Mouse (Mus musculus) stomach, postnatal 0 days (tissue): ENCODE data around the gene Bcl7b. TPM values are rescaled to one million over a fixed set of nuclear protein-coding genes. Genes with fewer than 3 reads are reported as not detected.
"Not testable (repeated sequence)": the region's sequence is repeated elsewhere in the genome, so short reads cannot be mapped to it uniquely, and the experiment has no call there.

ENCODE experiments used
- ATAC-seq: fragments of 200-750 bp; cut with Nextera tagmentation; 2 replicates; pipeline ENCODE4 v1.8.0; 2017; ENCODE audit not compliant: low FRiP score, low TSS enrichment
- DNase-seq: peaks from one replicate; pipeline ENCODE4 v3.0.0-alpha.2; 2016; ENCODE audit warnings: low spot score
- H3K27ac ChIP-seq: fragments of 300-500 bp; sonication (generic); replicated peaks from 2 replicates; pipeline ENCODE4 v1.5.1; 2014; ENCODE audit warnings: mild to moderate bottlenecking, control low read depth
- H3K27me3 ChIP-seq: fragments of 300-500 bp; sonication (generic); 2 replicates; pipeline ENCODE4 v1.6.1; 2014; ENCODE audit warnings: low read length; ENCODE audit not compliant: control insufficient read depth, insufficient read depth
- H3K36me3 ChIP-seq: fragments of 300-500 bp; sonication (generic); 2 replicates; pipeline ENCODE4 v1.6.1; 2014; ENCODE audit warnings: low read length, mixed read lengths; ENCODE audit not compliant: control insufficient read depth, insufficient read depth
- H3K4me1 ChIP-seq: fragments of 300-500 bp; sonication (generic); replicated peaks from 2 replicates; pipeline ENCODE4 v1.6.1; 2014; ENCODE audit warnings: antibody characterized with exemption; ENCODE audit not compliant: control insufficient read depth, insufficient read depth
- H3K4me2 ChIP-seq: fragments of 300-500 bp; sonication (generic); replicated peaks from 2 replicates; pipeline ENCODE4 v1.6.1; 2014; ENCODE audit warnings: low read depth, mild to moderate bottlenecking, control low read depth, moderate library complexity
- H3K4me3 ChIP-seq: fragments of 300-500 bp; sonication (generic); 2 replicates; pipeline ENCODE4 v1.5.1; 2014; ENCODE audit warnings: low read depth, low read length, control low read depth
- H3K9ac ChIP-seq: fragments of 300-500 bp; sonication (generic); 2 replicates; pipeline ENCODE4 v1.6.1; 2014; ENCODE audit warnings: mild to moderate bottlenecking, low read length, control low read depth, mixed read lengths
- H3K9me3 ChIP-seq: fragments of 300-500 bp; sonication (generic); 2 replicates; pipeline ENCODE4 v1.6.1; 2016; ENCODE audit warnings: low read length; ENCODE audit not compliant: control insufficient read depth
- CTCF ChIP-seq: IDR thresholded peaks from 2 replicates; pipeline ENCODE4 v1.5.1; 2016; ENCODE audit warnings: antibody characterized with exemption, low read depth, mild to moderate bottlenecking, moderate library complexity
- EP300 ChIP-seq: optimal IDR thresholded peaks from 2 replicates; pipeline ENCODE3; 2016; ENCODE audit warnings: antibody characterized with exemption
- WGBS: fragments of 180-500 bp; shearing (Covaris S2); extraction: QIAGEN DNeasy Blood & Tissue Kit; methylation state at CpG from one replicate; pipeline ENCODE4 v1.1.7; 2014; 5-methylcytosine and 5-hydroxymethylcytosine counted together
- microRNA-seq: library from miRNA; unstranded; fragments of <30 nt; microRNA quantifications from one replicate; pipeline ENCODE4, GENCODE M21; 2016
- polyA plus RNA-seq: library from polyadenylated mRNA; unstranded; fragments of >200 nt; fragmentation: Nextera tagmentation; extraction: Ambion mirVana; gene quantifications from 2 replicates; pipeline ENCODE4 v1.2.1, GENCODE M21; 2015

Bcl7b gene
- polyA plus RNA-seq, 1 experiment from 2014 or later: 50.4 TPM

- Histone ChIP-seq H3K27me3 (no peaks in the 10 kb centered on the region), H3K4me3 (no peak overlapping the region)
- 92% methylated on average over 7 of the region's 7 CpGs for WGBS
Observed at GRCm38 (mm10) chr5:135222066-135222465, 54.0 kb downstream of the Bcl7b start.

GRCm38 (mm10) chr5:135224169-135224568 is 56.1 kb downstream of the Bcl7b start:
- 90% methylated on average over 3 of the region's 3 CpGs for WGBS
- DNase-seq (no peak), ATAC-seq (no peak)
- TF ChIP-seq EP300 (no peak), CTCF (no peak)
- no peak overlapping the region for H3K4me3 ChIP-seq
- no peak overlapping the region for H3K9ac ChIP-seq
- no peaks in the 10 kb centered on the region for H3K4me1 ChIP-seq
- H3K4me2 ChIP-seq: no peak overlapping the region
- no peaks in the 10 kb centered on the region for H3K9me3 ChIP-seq
- no peaks in the 10 kb centered on the region for H3K27me3 ChIP-seq
- H3K27ac ChIP-seq: no peak overlapping the region
- peaks cover 29% of the 10 kb centered on the region for H3K36me3 ChIP-seq

More at GRCm38 (mm10) chr5:135222066-135222465, 54.0 kb downstream of the Bcl7b start:
- H3K36me3 ChIP-seq: peaks cover 40% of the 10 kb centered on the region
- H3K9ac ChIP-seq: no peak overlapping the region
- no peak for DNase-seq
- H3K27ac ChIP-seq: no peak overlapping the region
- H3K9me3 ChIP-seq: no peaks in the 10 kb centered on the region
- no peak for ATAC-seq
- H3K4me2 ChIP-seq: no peak overlapping the region
- no peaks in the 10 kb centered on the region for H3K4me1 ChIP-seq
- no peak for TF ChIP-seq CTCF
- no peak for TF ChIP-seq EP300

- not testable (repeated sequence) for H3K9ac ChIP-seq
Observed at GRCm38 (mm10) chr5:135225879-135226278, 57.8 kb downstream of the Bcl7b start.

GRCm38 (mm10) chr5:135230186-135230585 is 62.1 kb downstream of the Bcl7b start:
- H3K9ac ChIP-seq: no peak overlapping the region
- no peak overlapping the region for H3K27ac ChIP-seq
- no peaks in the 10 kb centered on the region for H3K4me1 ChIP-seq
- WGBS: 86% methylated on average over 4 of the region's 4 CpGs
- ATAC-seq (no peak), DNase-seq (no peak)
- H3K4me2 ChIP-seq: no peak overlapping the region
- no peak overlapping the region for H3K4me3 ChIP-seq
- H3K36me3 ChIP-seq: peaks cover 36% of the 10 kb centered on the region
- H3K27me3 ChIP-seq: no peaks in the 10 kb centered on the region
- TF ChIP-seq EP300 (no peak), CTCF (no peak)
- no peaks in the 10 kb centered on the region for H3K9me3 ChIP-seq

More at GRCm38 (mm10) chr5:135225879-135226278, 57.8 kb downstream of the Bcl7b start:
- H3K9me3 ChIP-seq, ATAC-seq, H3K4me3 ChIP-seq, H3K4me1 ChIP-seq, H3K27me3 ChIP-seq, H3K27ac ChIP-seq, DNase-seq, H3K4me2 ChIP-seq: not testable (repeated sequence)
- H3K36me3 ChIP-seq: peaks cover 27% of the 10 kb centered on the region
- TF ChIP-seq CTCF: peak; percentile 29; the same call in 1 of the 2 replicates
- 95% methylated on average over 4 of the region's 4 CpGs for WGBS

Small RNA genes lying within 50 kb of the gene (microRNA-seq; reads per million reads assigned to microRNA genes)
- not detected for gene Gm25315

Other genes starting within 250 kb of the Bcl7b start
- 9.4 and 10.2 TPM in 2 replicates for gene Mettl27, start 235.9 kb upstream of the Bcl7b start, polyA plus RNA-seq
- 43.8 and 51.6 TPM in 2 replicates for gene Cldn4, start 221.3 kb upstream of the Bcl7b start, polyA plus RNA-seq
- gene Cldn3, start 182.1 kb upstream of the Bcl7b start, polyA plus RNA-seq: 15.4 and 16.2 TPM in 2 replicates
- gene Abhd11, start 159.1 kb upstream of the Bcl7b start, polyA plus RNA-seq: 56.5 and 64.0 TPM in 2 replicates
- 5.3 TPM in 2 replicates for gene Stx1a, start 144.8 kb upstream of the Bcl7b start, polyA plus RNA-seq
- 24.3 and 26.1 TPM in 2 replicates for gene Dnajc30, start 104.1 kb upstream of the Bcl7b start, polyA plus RNA-seq
- 46.8 and 51.9 TPM in 2 replicates for gene Bud23, start 103.3 kb upstream of the Bcl7b start, polyA plus RNA-seq
- 3.3 and 3.4 TPM in 2 replicates for gene Vps37d, start 90.0 kb upstream of the Bcl7b start, polyA plus RNA-seq
- gene Mlxipl, start 78.4 kb upstream of the Bcl7b start, polyA plus RNA-seq: 0.22 and 0.91 TPM in 2 replicates
- 9.9 and 11.6 TPM in 2 replicates for gene Tbl2, start 18.6 kb upstream of the Bcl7b start, polyA plus RNA-seq
- 9.6 and 10.2 TPM in 2 replicates for gene Baz1b, start 19.0 kb downstream of the Bcl7b start, polyA plus RNA-seq
- 0.42 and 0.54 TPM in 2 replicates for gene Fzd9, start 82.9 kb downstream of the Bcl7b start, polyA plus RNA-seq
- gene Fkbp6, start 181.8 kb downstream of the Bcl7b start, polyA plus RNA-seq: 1.1 and 1.2 TPM in 2 replicates
- gene Trim50, start 185.0 kb downstream of the Bcl7b start, polyA plus RNA-seq: 3.4 and 3.5 TPM in 2 replicates
- 13.5 and 15.2 TPM in 2 replicates for gene Nsun5, start 201.7 kb downstream of the Bcl7b start, polyA plus RNA-seq
- 3.6 and 3.9 TPM in 2 replicates for gene Pom121, start 226.3 kb downstream of the Bcl7b start, polyA plus RNA-seq